Mouse (Mus musculus): ENCODE data around the gene Tmem119.

Tmem119 gene

GRCm38 (mm10) chr5:113755347-113756030, 44.8 kb downstream of the Tmem119 start:
- DNase-seq: no peak

GRCm38 (mm10) chr5:113751521-113752157, 48.7 kb downstream of the Tmem119 start:
- no peak for DNase-seq

GRCm38 (mm10) chr5:113748556-113749331, 51.6 kb downstream of the Tmem119 start:
- no peak for DNase-seq

DNA sequence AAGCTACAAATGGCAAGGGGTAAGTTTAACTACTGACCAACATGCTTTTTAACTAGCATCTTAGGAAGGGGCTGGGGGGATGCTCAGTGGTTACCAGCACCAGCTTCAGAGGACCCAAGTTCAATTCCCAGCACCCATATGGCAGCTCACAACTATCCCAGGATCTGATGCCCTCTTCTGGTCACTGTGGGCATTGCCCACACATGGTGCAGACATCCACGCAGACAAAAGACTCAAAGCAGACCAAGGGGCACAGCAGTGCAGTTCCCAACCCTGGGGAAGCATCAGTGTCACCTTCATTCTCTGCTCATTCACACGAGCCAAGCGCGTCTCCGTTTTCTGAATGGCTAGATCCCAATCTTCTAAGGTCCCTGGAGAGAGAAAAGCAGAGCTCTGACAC, 52.7 kb downstream of the Tmem119 start:
- no peak for DNase-seq
